Mouse (Mus musculus): Measurements from ENCODE around the gene Eml2.

The Eml2 gene

GRCm38 (mm10) chr7:19163752-19164151, 12.5 kb upstream of the Eml2 start:
- DNase-seq, result no peak

- peak; percentile 63 for DNase-seq
Observed at GRCm38 (mm10) chr7:19164189-19164588, 12.0 kb upstream of the Eml2 start.

GRCm38 (mm10) chr7:19164978-19165377, 11.2 kb upstream of the Eml2 start:
- DNase-seq, result peak; percentile 77

- DNase-seq, result peak; percentile 50
Observed at GRCm38 (mm10) chr7:19165656-19166423, 10.4 kb upstream of the Eml2 start, which contains the start of gene Gipr. Gipr (minus strand) TSS chr7:19166127.

GRCm38 (mm10) chr7:19166990-19167389, 9.2 kb upstream of the Eml2 start:
- DNase-seq, result no peak

- no peak for DNase-seq
Observed at GRCm38 (mm10) chr7:19169506-19169905, 6.7 kb upstream of the Eml2 start.

DNA sequence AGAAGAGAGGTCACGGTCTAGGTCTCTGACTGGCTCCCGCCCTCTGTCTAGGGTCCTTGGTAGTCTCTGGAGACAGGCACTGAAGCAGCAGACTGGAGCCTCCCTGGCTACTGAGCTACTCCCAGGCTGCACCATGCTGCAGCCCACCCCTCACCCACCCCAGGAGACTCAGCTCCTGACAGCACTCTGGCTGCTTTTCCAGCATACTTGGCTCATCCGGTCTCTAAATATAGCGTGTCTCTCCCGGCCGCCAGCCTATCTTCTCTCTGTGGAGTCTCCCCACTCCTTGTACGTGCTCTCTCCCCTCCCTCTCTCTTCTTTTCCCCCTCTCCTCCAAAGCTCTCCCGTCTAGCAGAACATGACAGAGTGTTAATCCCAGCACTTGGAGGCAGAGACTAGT, 6.1 kb upstream of the Eml2 start:
- peak; percentile 32 for DNase-seq

DNA sequence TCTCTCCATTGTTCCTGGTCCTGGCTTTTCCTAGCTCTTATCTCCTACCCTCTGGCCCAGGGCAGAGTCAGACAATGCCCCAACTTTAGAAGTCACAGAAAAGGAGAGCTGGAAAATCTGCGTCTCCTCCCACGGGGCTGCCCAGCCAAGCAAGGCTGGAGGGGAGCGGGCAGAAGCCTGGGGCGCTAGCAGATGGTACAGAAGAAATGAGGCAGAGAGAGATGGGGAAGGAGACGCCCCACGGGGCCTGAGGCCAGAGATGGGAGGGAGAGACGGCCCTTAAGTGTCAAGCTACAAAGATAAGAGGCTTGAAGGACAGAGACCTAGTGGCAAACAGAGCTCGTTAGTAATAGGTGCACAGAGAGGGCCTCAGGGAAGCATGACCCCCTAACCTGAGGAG, 4.4 kb upstream of the Eml2 start:
- DNase-seq, result no peak

GRCm38 (mm10) chr7:19172874-19173273, 3.3 kb upstream of the Eml2 start:
- peak; percentile 84 for DNase-seq

- no peak for DNase-seq
Observed at GRCm38 (mm10) chr7:19176516-19176947, 311 bp downstream of the Eml2 start.

DNA sequence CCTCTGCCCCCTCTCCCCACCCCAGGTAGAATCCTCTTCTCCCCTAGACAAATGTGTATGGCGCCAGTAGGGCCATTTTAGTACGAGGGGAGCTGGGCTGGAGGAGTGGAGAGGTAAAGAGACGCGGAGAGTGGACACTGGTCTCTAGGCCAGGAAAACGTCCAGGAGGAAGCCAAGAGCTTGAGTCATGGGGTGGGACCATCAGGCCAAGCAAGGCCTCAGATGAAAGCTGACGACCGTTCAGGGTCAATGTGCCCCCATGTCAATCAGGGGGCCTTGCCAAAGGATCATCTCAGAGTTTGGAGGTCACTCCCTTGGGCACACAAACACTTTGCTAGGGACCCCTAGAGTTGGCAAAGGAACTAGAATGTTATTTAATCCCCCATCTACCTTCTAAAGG, 995 bp downstream of the Eml2 start:
- DNase-seq, result no peak

DNA sequence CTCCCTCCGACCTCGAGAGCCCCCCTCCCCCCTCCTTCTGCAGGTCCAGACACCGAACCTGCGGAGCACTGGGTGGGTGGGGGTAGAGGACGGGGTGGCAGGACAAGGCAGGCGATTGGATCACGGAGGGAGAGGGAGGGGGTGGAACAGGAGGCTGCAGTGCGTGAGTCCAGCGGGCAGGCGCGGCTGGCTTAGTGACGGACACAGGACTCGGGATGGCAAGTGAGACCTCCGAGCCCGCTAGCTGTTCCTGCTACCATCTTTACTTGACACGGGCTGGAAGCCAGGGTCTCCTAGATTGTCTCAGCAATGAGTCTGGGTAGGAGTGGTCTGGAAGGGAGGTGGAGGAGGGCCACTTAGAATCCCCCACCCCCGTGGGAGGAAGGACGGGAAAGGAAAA, 1.8 kb downstream of the Eml2 start:
- no peak for DNase-seq

DNA sequence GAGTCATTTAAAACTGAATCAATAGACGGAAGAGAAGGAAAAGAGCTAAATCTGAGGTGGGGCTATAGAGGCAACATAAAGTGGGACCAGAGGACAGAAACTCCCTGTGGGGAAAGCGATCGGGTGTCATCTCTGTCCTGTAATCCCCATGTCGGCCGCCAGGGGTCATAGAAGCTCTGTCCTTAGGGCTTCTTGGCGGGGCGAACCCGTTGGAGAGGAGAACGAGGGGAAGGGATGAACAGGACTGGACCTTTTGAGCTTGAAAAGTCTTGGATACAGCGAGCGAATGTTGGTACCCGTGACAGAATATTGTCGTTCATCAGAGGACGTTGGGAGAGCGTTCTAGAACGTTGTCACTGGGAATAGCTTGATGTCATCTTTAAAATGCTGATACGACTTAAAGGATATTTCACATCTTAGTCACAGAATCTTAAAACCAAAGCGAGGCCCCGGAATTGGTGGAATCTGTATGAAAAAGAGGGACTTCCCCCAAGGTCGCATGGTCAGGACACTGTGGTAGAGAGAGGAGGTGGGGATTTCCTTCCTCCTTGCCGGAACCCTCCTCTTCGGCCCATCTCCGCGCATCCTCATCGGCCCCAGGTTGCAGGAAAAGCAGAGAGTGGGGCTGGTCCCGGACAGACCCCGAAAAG, 2.3 kb downstream of the Eml2 start:
- DNase-seq, result peak; percentile 81

GRCm38 (mm10) chr7:19179173-19179572, 3.0 kb downstream of the Eml2 start:
- DNase-seq, result peak; percentile 77

DNA sequence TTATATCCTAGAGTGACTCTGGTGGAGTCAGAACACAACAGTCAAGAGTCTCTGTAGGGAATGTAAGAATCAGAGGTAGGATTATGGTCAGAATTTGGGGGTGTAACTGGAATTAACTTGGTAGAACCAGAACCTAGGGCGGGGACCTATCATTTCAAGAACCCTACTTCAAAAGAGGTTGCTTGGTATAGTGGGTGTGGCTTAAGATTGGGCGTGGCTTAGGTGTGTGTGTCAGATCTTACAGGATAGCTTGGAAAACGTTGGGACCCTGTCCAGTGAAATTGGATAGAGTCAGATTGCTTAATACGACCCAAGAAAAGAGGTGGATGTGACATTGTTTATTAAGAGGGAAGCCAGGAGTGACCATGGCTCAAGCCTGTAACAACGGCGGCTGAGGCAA, 3.7 kb downstream of the Eml2 start:
- DNase-seq, result peak; percentile 44

DNA sequence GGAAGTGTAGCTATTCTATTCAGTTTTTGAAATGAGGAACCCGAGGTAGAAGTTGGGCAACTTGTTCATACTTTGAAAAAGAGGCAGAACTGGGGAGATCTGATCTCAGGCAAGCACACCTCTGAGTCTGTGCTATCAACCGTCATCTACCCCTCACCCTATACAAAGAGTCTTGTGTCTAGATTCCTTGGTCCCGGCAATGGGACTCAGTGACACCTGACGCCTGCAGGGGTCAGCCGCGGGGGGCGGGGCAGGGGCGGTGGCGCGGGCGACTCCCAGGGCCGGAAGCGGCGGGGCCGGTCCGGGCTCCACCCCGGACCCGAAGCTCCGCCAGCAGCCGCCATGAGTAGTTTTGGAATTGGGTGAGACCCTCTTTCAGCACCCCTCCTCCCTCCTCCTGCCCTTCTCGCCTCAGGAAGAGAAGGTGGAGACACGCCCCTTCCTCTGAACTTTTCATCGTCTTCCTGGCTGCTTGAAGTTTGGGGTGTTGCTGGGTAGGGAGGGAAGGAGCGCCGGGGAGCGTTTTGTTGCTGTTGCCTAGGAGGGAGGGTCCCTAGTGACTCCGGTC, 4.7 kb downstream of the Eml2 start:
- peak; percentile 66 for DNase-seq

DNA sequence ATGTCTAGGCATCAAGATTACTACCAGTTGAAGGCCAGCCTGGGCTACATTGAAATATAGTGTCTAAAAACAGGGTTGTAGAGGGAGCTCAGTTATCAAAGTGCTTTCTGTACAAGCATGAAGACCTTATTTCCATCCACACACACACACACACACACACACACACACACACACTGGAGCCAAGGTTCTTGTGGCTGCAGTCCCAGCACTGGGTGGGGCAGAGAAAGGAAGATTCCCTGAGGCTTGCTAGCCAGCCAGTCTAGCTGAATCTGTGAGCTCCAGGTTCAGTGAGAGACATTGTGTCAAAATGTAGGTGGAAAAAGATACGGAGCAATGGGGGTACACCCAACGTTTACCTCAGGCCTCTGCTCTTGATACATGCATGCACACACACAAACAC, 8.0 kb downstream of the Eml2 start:
- no peak for DNase-seq

GRCm38 (mm10) chr7:19184758-19185157, 8.5 kb downstream of the Eml2 start:
- no peak for DNase-seq

DNA sequence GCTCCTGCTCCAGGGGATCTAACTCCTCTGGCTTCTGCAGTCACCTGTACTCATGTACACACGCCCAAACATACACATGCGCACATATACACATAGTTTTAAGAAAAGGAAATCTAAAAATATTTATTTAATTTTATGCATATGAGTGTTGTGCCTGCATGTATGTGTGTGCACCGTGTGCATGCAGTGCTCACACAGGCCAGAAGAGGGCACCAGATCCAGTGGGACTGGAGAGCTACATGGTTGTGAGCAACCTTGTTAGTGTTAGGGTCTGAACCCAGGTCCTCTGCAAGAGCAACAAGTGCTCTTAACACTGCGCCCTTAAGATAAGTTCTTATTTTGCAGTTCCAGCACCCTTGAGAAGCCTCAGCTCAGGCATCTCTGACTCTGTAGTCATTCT, 18.5 kb downstream of the Eml2 start:
- no peak for DNase-seq

- DNase-seq, result peak; percentile 36
Observed at GRCm38 (mm10) chr7:19196676-19197075, 20.5 kb downstream of the Eml2 start.

DNA sequence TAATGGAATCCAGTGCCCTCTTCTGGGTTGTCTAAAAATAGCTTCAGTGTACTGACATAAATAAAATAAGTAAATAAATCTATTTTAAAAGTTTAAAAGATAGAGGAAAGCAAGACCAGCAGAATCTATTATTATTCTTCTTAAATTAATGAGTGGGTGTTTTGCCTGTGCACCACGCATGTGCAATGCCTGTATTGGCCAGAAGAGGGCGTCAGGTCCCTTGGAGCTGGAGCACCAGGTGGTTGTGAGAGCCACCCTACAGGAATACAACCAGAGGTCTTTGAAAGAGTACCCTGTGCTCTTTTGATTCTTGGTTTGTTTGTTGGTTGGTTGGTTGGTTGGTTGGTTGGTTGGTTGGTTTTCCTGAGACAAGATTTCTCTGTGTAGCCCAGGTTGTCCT, 21.8 kb downstream of the Eml2 start:
- peak; percentile 70 for DNase-seq

DNA sequence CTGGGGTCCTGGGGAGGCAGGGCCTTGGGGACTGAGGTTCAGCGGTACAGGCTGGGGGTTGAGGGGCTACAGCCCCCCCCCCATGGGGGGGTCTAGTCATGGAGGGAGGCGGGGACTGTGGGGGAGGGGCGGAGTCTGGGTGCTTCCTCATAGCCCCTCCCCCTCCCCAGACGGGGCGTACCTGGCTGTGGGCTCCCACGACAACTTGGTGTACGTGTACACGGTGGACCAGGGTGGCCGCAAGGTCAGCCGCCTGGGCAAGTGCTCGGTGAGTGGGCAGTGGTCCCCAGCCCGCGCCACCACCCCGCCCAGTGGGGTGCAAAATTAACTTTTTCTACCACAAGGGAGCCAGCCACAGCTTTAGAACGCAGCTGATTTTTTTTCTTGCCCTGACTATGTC, 25.4 kb downstream of the Eml2 start:
- DNase-seq, result no peak

DNA sequence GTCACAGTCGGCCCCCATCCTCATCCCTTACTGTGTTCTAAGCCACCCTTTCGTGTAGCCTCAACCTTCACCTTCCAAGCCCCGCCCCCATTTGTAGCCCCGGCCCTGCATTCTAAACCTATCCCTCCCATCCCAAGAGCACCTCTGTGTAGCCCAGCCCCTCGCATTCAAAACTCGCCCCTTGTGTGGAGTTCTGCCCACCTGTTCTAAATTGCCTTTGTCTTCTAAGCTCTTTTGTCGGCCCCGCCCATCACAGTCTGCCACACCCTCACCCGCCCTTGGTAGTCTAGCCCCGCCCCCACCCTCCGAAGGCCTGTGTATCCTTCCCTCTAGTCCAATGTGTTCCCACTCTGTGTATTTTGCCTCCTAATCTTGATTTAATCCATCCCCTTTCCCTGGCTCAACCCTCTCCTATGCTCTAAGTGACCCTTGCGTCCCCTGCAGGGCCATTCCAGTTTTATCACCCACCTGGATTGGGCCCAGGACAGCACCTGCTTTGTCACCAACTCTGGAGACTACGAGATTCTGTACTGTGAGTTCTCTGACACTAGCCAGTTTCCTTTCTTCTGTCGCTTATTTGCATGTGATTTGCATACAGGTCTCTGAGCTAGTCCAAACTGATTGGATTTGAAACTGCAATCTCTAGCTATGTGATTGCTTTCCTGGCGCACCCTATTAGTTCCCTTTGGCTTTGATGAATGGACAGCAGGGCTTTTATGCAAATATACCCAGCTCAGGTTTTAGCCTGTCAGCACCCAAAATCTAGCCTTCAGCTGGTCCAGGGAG, 26.0 kb downstream of the Eml2 start:
- DNase-seq, result peak; percentile 53

Measured in liver (tissue).